Mouse (Mus musculus) layer of hippocampus, adult 18-20 months (tissue): ENCODE data around the gene Kcnk13. TPM values are rescaled to one million over a fixed set of nuclear protein-coding genes. Genes with fewer than 3 reads are reported as not detected.
"Not testable (repeated sequence)": the region's sequence is repeated elsewhere in the genome, so short reads cannot be mapped to it uniquely, and the experiment has no call there.

Source experiments
- DNase-seq, 2 experiments: peaks; one replicate each; pipeline ENCODE4 v3.0.0; 2022; ENCODE audit warnings: low spot score in 2 of 2
- total RNA-seq, 2 experiments: library from RNA; stranded (reverse); gene quantifications; 2 replicates each; pipeline ENCODE4 v1.2.3; 2021

Kcnk13 gene
- total RNA-seq, 2 experiments from 2014 or later, result 8.1 to 8.7 TPM

- DNase-seq, result peak; percentile 19 to 24
These were observed 1.2 kb downstream of the Kcnk13 start for GRCm38 (mm10) chr12:99965203-99966115.

GRCm38 (mm10) chr12:99966116-99966770 lies 1.9 kb downstream of the Kcnk13 start:
- DNase-seq, result peak in 1 of 2 experiments; percentile 13

- no peak for DNase-seq
These were observed 2.6 kb downstream of the Kcnk13 start for GRCm38 (mm10) chr12:99966881-99967363.

- DNase-seq, result no peak
These were observed 5.6 kb downstream of the Kcnk13 start for GRCm38 (mm10) chr12:99969906-99970305.

GRCm38 (mm10) chr12:99971205-99971894 lies 7.1 kb downstream of the Kcnk13 start:
- not testable (repeated sequence) for DNase-seq

GRCm38 (mm10) chr12:99972825-99973224 lies 8.5 kb downstream of the Kcnk13 start:
- DNase-seq, result no peak

- DNase-seq, result no peak
These were observed 9.4 kb downstream of the Kcnk13 start for GRCm38 (mm10) chr12:99973659-99974058.

GRCm38 (mm10) chr12:99979541-99979940 lies 15.2 kb downstream of the Kcnk13 start:
- DNase-seq, result no peak

- no peak for DNase-seq
These were observed 22.5 kb downstream of the Kcnk13 start for GRCm38 (mm10) chr12:99986797-99987196.

GRCm38 (mm10) chr12:99988144-99988543 lies 23.8 kb downstream of the Kcnk13 start:
- no peak for DNase-seq

- DNase-seq, result no peak
These were observed 28.1 kb downstream of the Kcnk13 start for GRCm38 (mm10) chr12:99992362-99992862.

- DNase-seq, result no peak
These were observed 29.0 kb downstream of the Kcnk13 start for GRCm38 (mm10) chr12:99993146-99993890.

- peak; percentile 39 to 74 for DNase-seq
These were observed 31.7 kb downstream of the Kcnk13 start for GRCm38 (mm10) chr12:99995951-99996350.

GRCm38 (mm10) chr12:99999726-100000125 lies 35.4 kb downstream of the Kcnk13 start:
- no peak for DNase-seq

- no peak for DNase-seq
These were observed 36.1 kb downstream of the Kcnk13 start for GRCm38 (mm10) chr12:100000381-100000780.

GRCm38 (mm10) chr12:100001246-100001645 lies 36.9 kb downstream of the Kcnk13 start:
- no peak for DNase-seq

GRCm38 (mm10) chr12:100001910-100002309 lies 37.6 kb downstream of the Kcnk13 start:
- peak in 1 of 2 experiments; percentile 26 for DNase-seq

GRCm38 (mm10) chr12:100002914-100003587 lies 38.8 kb downstream of the Kcnk13 start:
- DNase-seq, result peak in 1 of 2 experiments; percentile 57

- DNase-seq, result no peak
These were observed 41.0 kb downstream of the Kcnk13 start for GRCm38 (mm10) chr12:100005285-100005684.

- no peak for DNase-seq
These were observed 42.4 kb downstream of the Kcnk13 start for GRCm38 (mm10) chr12:100006681-100007080.
